Mouse (Mus musculus) embryo, embryonic 11 days (tissue): ENCODE data around the gene Mrgpre.

Experiments used
- DNase-seq: peaks from one replicate; pipeline ENCODE4 v3.0.0-alpha.2; 2015

Gene Mrgpre

DNA sequence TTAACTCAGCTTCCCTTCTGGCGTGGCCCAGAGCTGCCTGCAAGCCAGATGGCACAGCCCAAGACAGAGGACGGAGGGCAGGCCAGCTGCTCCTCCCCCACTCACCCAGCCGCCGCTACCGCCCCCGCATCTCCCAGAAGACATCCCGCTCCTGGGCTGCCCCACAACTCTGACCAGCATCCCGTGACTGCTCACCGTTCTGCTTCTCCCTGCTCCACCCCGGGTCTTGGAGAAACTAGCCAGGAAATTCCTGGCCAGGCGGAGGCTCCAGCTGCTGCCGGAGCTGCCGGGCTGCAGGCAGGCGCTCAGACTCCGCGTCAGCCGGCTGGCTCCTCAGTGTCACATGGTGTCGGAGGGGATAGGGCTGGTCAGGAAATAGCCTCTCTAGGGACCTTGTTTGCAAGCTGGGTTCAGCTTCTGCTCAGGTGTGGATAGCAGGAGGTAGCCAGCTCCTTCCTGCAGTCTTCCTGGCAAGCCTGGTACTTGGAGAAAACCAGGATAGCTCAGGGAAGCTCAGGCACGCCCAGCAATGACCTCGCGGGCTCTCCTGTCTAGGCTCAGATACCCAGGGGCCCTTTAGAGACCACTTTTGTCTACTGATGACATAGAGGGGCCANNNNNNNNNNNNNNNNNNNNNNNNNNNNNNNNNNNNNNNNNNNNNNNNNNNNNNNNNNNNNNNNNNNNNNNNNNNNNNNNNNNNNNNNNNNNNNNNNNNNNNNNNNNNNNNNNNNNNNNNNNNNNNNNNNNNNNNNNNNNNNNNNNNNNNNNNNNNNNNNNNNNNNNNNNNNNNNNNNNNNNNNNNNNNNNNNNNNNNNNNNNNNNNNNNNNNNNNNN lies at the start of gene Mrgpre:
Mrgpre (minus strand) TSS at position 505 of the 834 bp plus-strand sequence.
- peak; percentile 87 for DNase-seq

DNA sequence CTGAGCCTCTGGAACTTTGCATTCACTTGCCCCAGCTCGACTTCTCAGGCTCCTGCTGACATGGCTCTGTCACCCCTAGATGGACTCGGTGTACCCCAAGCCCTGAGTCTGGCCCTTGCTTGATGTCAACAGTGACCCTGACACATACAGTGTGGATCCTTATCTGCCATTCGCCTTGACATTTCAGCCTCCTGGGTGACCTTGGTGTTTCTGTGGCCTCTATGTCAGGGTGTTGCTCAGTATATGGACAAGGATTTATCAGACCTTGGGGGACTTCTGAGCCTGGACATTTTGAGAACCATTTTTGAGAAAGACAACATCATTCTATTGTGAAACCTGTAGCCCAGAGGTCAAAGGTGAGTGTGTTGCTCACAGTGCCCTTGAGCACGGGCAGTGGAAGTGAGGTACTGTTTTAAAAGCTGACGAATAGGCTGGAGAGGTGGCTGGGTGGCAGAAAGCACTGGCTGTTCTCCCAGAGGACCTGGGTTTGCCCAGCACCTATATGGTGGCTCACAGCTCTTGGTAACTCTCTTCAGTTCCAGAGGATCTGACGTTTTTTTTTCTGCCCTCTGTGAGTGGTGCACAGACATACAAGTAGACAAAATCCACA lies 49.4 kb upstream of the Mrgpre start:
- no peak for DNase-seq

DNA sequence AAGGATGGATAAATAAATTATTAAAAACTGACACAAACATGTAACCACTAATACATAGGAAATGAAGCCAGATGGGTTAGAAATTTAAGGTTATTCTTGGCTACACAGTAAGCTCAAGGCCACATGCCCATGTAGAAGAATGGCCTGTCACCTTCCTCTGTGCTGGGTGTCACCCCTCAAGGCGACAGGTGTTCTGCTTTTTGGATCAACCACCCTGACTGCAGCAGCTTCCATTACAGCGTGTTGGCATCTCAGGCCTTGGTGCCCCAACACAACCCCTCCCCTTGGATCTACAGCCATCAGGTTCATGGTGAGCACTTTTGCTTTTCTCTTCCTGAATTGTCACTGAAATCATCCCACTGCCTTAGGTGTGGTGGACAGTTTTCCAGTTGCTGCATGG lies 48.3 kb upstream of the Mrgpre start:
- no peak for DNase-seq

DNA sequence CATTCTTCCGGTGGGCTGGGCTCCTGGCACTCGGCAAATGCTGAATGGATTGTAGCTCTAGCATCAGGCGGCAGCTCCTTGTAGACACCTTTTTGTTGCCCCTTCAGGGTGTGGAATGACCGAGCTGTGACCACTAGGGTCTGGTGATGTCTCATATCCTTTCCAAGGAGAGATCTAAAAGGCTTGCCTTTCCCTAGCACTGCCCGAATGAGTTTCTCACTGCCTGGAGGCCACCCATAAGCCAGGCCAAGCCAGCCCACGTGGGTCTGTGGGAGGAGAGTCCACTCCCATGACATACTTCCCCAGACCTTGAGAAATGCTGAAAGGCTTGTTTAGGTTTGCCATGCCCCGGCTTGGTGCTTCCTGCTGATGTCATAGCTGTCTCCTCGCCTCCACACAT lies 47.9 kb upstream of the Mrgpre start:
- DNase-seq: no peak

DNA sequence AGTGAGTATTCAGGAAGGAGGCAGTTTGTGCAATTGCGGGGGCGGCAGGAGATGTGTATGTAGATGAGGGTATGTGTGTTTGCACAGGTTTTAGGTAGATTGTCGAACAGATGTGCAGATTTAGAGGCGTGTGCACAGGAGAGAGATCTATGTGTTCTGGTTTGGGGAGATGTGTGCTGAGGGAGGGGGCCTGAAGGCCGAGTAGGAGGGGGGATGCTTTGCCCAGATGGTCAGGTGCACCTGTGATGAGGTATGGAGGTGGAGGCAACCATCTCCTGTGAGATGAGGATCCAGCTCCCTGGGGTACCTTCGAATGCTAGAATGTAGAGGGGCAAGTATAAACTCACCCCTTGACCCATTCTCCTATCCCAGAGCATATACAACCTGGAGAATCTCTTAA lies 46.1 kb upstream of the Mrgpre start:
- no peak for DNase-seq

DNA sequence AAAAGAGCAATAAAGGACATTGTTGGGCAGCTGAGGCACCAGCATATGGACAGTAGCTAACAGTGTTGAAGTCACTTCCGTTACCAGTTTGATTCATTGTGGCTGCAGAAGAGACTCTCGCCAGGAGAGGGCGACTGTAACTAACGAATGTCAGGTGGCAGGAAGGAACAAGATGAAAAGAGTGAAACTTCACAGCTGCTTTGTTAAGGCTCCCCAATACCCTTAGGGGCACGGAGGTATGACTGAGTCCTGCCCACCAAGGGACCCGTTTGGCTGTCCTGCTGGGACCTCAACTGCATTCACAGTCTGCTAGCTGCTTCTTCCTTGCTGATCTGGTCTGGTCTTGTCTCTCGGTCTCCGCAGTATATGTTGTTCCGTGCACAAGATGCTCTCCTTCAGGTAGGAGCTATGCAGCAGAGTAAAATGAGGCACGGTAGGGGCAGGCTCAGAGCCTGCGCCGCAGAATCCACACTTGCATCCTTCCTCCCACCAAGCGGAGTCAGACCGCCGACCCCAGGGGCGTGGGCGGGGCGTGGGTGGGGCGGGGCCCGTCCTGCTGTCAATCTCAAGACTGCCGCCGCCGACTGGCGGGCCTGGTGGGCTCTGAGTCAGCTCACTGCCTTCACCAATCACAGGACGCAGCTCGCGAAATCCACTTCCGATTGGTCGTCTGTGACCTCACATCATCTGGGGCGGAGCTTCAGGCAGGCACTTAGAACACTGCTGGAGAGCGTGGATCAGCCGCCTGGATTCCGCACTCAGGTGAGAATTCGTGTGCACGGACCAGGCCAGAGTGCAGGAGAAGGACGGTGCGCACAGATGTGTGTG lies 45.4 kb upstream of the Mrgpre start:
- DNase-seq: peak; percentile 98

DNA sequence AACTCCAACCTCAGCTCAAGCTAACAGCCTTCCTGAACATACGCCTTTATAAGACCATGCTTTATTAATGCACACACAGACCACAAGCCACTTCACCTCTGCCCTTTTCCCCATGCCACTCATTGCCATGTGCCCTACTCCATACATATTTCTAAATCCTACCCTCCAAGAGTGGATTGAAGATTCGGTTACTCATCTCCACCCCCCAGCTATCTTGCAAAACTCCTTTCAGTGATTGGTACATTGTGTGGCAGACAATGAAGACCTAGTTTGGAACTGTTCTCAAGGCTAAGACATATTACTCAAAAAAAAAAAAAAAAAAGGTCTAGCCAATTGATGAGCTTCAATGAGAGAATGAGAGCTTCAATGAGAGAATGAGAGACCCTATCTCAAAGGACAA lies 42.7 kb upstream of the Mrgpre start:
- DNase-seq: no peak

DNA sequence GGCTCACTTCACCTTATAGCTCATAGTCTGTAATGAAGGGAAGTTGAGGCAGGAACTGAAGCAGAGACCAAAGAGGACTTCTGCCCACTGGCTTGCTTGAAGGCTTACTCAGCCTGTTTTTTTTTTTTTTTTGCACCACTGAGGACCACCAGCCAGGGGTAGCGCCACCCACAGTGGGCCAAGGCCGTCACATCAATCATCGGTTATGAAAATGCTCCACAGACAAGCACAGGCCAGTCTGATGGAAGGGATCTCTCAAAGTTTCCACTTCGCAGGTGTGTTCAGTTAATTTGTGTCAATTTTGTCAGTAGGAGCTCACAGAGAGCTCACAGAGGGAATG lies 38.9 kb upstream of the Mrgpre start:
- no peak for DNase-seq

DNA sequence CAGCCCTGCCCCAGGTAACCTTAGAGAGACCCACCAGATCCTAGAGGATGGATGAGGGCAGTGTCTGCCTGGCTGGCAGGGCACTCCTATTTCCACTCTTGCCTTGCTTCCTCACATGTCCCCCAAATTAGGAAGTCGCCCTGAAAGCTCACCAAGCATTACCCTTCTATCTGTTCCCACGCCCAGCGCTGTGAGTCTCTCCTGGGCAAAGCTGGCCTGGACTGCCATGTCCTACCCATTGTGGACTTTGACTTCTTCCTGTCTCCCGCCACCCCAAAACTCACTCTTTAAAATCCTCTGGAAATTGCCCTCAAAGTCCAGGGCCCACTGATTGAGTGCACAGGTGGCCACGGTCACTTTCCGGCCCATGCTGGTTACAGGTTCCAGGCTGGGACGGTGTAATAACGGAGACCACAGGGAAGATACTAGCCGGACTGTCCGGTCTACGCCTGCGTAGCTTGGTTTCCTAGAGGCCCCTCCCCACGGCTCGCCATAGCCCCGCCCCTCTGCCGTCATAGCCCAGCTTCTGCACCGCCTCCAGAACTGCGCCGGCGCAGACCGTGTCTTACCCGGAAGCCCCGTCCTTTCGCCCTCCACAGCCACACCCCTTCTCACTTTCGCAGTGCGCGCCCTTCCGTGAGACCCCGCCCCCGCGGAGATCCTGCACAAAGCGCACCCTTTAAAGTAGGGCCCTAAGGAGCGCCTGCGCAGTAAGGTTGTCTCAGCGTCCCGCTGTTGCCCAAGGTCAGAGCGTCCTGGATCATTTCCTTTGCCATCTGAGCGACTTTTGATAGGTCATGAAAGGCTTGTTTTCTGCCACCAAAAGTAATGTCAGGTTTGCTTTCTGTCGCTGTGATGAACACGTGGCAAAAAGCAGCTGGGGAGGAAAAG lies 38.3 kb upstream of the Mrgpre start, which contains the start of the genes Nadsyn1 and Dhcr7:
Nadsyn1 (minus strand) TSS at position 475 of the 891 bp plus-strand sequence.
Dhcr7 (plus strand) TSS at position 771 of the 891 bp plus-strand sequence.
- DNase-seq: peak; percentile 99

DNA sequence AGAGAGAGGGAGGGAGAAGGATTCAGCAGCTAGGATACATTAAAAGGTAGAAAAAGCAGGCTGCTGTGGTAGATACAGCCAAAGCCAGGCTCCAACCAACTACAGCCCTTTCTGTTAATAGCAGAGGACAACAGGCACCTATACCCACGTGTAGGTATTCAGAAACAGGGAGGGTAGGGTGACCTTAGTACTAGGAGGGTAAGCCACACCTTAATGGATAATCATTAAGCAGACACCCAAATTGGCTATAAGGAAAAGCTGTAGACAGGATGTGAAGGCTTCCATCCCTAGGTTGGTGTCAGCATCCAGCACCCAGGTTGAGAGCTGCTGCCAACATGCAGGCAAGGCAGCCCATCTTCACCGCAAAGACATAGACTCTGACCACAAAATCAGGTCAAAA lies 36.9 kb upstream of the Mrgpre start:
- no peak for DNase-seq

DNA sequence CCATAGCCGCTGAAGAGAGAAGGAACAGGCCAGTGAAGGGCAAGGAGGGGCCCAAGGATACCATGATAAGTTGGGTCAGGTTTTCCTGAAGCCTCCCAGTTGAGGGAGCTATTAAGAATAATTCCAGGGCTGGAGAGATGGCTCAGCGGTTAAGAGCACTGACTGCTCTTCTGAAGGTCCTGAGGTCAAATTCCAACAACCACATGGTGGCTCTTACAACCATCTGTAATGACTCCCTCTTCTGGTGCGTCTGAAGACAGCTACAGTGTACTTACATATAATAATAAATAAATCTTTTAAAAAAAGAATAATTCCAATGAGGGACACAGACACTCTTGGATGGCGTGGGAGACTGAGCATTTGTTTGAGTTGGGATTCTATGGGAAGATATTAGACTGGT lies 34.9 kb upstream of the Mrgpre start:
- DNase-seq: no peak

DNA sequence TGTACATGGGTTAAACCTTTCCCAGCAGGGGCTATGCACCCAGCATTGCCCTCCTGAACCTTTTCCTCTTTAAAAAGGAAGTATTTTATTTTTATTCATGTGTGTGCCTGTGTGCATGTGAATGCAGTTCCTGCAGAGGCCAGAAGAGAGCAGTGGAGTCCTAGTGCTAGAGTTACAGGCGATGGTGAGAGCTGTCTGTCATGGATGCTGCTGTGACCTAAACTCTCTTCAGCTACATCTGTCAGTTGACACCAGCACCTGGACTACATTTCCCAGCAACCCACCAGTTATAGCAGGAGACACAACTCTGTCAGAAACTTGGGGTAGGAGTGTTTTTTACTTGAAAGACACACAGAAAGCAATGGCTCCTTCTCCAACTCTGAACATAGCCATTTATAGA lies 24.6 kb upstream of the Mrgpre start:
- peak; percentile 16 for DNase-seq

DNA sequence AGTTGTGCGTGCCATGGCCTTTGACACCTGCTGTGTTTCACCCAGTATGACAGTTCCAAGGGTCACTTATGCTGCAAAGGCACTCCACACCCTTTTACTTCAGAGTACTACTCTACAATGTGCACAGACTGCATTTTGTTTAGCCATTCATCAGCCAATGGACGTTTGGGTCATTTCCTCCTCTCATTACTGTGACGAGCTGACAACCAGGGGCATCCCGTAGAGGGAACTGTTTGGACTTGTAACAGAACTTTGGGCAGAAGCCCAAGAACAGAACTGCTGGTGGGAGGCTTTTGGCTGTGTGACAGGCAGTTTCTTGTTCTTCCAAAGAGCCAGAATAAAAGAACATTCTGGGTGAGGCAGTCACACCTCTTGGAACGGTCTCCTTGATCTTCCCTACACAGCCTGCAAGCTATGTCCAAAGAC lies 20.9 kb upstream of the Mrgpre start:
- DNase-seq: no peak

DNA sequence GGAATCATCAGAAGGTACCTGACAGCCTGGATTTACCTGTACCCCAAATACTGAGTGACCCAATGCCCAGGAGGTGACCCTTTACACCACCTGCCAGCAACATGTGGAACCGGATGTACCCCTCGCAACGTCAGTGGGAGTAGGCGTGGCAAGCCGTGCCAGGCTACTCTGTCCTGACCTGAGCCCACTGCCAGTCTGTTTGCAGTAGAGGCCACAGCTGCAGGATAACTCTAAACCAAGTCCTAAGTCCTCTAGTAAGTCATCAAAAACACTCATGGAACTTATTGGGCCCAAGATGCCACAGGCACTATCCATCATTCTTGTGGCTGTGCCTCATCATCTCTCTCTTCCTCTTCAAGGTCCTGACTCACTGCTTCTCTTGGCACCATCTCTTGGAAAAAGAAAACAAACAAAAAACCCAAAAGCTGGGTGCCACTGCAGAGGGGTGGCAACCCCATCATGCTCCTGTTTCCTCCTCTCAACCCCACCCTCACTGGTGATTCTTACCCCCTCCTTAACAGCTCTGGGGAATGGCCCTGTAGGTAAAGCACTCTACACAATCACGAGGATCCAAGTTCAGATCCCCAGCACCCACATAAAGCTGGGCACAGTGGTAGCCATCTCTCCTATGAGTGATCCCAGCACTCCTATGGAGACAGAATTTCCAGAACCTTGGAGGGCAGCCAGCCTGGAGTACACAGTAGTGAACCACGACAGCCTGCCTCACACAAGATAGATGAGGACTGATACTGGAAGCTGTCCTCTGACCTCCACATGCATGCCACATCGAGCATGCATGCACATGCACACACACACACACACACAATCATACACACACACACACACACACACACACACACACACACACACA lies 17.1 kb upstream of the Mrgpre start:
- no peak for DNase-seq

DNA sequence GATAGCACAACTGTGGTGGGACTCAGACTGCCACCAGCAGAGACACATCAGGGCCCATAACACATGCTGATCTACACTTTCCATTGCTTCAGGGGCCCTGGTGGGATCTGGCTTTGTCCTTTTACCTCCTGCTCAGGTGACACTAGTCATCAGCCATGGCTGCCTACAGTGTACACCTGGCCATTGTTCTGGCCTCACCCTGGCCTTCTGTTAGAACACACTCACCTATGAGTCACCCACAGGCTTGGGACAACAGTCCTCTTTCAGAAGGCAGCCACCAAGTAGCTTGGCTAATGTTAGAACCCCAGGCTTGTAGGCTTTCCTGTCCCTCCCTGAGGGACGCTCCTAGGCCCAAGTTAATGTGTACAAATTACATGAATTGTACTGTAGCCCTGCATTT lies 16.5 kb upstream of the Mrgpre start:
- DNase-seq: no peak

DNA sequence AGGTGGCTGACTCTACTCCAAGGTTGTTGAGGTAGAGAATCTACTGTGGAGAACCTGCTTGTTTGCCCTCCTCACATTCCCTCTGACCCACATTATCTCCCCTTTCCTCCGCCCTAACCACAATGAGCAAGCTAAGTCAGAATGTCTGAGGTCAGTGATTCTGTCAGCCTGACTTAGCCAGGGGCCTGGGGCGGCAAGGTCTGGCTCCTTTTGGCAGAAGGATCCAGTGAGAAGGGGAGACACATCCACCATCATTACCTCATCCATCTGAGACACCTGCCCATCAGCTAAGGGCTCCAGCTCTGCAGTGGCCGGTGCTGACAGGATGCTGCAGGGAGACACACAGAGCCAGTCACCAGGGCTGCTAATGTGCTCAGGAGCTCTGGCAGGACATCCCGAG lies 14.5 kb upstream of the Mrgpre start:
- DNase-seq: no peak

DNA sequence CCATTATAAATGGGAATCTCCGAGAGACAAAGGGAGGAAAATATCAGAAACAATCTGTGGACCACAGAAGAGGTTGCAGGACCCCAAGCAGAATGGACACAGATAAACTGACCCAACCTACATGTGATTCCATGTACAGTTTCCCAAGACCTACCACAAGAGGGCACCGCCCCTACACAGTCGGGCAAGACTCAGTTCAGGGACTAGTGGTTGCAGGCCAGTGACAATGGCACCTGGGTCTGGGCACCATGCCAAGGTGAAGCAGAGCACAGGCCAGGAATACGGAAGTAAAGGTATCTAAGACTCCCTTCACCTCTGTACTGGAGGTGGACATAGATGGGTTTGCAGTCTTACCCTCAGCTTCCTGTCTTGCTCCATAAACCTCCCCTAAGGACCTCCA lies 8.8 kb upstream of the Mrgpre start:
- peak; percentile 29 for DNase-seq

DNA sequence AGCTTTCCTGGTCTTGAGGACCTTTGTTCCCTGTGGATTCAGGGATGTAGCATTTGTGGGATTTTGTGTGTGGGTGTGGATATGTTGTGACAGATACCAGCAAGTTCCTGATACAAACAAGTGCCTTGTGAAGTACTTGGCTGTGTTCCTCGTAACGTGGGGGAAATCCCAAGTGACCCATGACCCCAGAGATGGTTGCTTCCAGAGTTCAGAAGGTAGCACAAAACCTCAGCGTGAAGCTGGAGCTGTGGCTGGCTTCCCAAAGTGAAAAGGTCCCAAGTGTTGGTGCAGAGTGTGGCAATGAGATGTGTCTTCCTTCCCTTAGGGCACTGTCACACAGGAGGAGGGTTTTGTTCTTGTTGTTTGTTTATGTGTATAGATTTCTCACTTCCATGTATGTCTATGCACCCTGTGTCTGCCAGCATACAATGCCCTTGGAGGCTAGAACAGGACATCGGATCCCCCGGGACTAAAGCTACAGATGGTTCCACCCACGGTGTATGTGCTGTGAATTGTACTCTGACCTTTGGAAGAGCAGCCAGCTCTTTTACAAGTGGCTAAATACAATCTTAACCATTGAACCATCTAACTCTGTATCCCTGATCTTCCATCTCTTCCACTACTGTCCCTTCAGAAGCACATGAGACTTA lies 8.2 kb upstream of the Mrgpre start:
- no peak for DNase-seq

DNA sequence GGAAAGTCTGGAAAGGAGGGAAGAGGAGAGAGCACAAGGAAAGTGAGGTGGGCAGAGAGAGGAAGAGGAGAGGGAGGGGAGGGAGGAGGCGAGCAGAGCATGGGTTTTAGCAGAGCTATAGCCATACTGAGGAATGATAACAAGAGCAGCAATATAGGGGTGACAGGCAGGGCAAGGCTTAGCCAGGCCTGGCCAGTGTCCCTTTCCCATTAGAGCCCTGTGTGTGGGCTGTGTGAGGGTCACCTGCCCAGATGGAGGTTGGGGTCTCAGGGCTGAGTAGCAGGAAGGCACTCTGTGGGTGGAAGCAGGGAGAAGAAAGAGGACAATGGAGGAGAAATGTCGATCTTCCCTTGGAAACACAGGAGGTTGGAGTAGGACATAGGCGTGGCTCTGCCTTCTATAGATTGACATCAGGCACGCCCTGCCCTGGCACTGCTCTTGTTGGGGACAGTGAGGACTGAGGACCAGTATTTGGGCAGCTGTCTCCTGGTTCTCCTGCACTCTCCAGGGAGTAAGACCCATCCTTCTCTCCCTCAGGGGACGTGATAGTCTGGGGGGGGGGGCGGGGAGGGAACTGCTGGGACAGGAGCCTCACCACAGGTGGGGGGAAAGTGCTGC lies 813 bp downstream of the Mrgpre start:
- DNase-seq: peak; percentile 42

DNA sequence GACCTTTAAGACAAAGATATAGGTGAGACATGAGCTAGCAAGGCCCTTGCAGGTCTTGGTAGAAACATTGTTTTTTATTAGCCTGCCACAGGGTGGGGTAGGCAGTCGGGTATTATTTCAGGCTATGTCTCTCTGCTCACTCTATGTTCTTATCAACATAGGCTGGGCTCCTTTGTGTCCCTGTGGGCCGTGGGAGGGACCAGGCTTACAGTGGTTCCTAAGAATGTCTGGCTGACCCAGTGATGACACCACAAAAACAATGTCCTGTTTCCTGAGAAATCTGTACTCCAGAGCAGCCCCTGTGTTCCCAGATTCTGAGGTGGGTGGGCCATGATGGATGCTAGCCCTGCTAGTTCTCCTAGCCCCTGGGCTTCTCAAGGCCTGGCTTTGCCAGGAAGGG lies 6.9 kb downstream of the Mrgpre start:
- DNase-seq: no peak

DNA sequence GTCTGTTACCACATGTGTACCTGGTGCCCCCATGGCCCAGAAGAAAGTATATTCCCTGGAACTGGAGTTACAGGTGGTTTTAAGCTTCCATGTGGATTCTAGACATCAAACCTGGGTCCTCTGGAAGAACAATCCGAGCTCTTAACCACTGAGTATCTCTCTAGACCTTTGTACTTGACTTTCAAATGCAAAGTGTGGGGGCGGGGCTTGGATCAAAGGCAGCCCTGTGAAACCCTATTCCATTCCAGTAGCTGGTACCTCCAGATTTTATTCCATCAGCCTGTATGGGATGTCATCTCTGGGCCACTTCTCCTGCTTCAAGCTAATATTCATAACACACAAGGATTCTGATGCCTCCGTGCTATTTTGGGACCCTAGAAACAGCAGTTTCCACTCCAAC lies 8.2 kb downstream of the Mrgpre start:
- DNase-seq: no peak
